Mouse (Mus musculus) lung, postnatal 25 days (tissue): ENCODE data around the gene AC161166.1.
A peak's percentile ranks its signal among the peaks of the same experiment; 100 is the strongest.
"Not testable (repeated sequence)": the region's sequence is repeated elsewhere in the genome, so short reads cannot be mapped to it uniquely, and the experiment has no call there.

Source experiments
- DNase-seq: peaks from one replicate; pipeline ENCODE4 v3.0.0; 2022; ENCODE audit warnings: low spot score

The AC161166.1 gene

GRCm38 (mm10) chr7:24485481-24485880, 26.8 kb downstream of the AC161166.1 start:
- DNase-seq: no peak

- DNase-seq: not testable (repeated sequence)
These were observed 29.0 kb downstream of the AC161166.1 start for GRCm38 (mm10) chr7:24483291-24483690.

GRCm38 (mm10) chr7:24482208-24483020, 29.8 kb downstream of the AC161166.1 start:
- DNase-seq: no peak

GRCm38 (mm10) chr7:24481474-24482207, 30.6 kb downstream of the AC161166.1 start, which contains the start of gene Cadm4:
Gene Cadm4, plus strand, starts transcription at chr7:24482023.
- peak; percentile 69 for DNase-seq

- DNase-seq: no peak
These were observed 31.2 kb downstream of the AC161166.1 start for GRCm38 (mm10) chr7:24480986-24481473.

- DNase-seq: no peak
These were observed 31.9 kb downstream of the AC161166.1 start for GRCm38 (mm10) chr7:24480121-24480941.

GRCm38 (mm10) chr7:24479685-24480084, 32.6 kb downstream of the AC161166.1 start:
- no peak for DNase-seq

GRCm38 (mm10) chr7:24478911-24479310, 33.3 kb downstream of the AC161166.1 start:
- DNase-seq: no peak

- no peak for DNase-seq
These were observed 35.4 kb downstream of the AC161166.1 start for GRCm38 (mm10) chr7:24476856-24477255.

- DNase-seq: no peak
These were observed 35.9 kb downstream of the AC161166.1 start for GRCm38 (mm10) chr7:24476338-24476737.

GRCm38 (mm10) chr7:24474811-24475506, 37.3 kb downstream of the AC161166.1 start:
- DNase-seq: no peak

GRCm38 (mm10) chr7:24473913-24474529, 38.2 kb downstream of the AC161166.1 start:
- DNase-seq: peak; percentile 64

GRCm38 (mm10) chr7:24472937-24473336, 39.3 kb downstream of the AC161166.1 start:
- DNase-seq: peak; percentile 24

- no peak for DNase-seq
These were observed 39.8 kb downstream of the AC161166.1 start for GRCm38 (mm10) chr7:24472442-24472841.

GRCm38 (mm10) chr7:24470356-24470755, 41.9 kb downstream of the AC161166.1 start:
- peak; percentile 39 for DNase-seq

GRCm38 (mm10) chr7:24469126-24469525, 43.1 kb downstream of the AC161166.1 start:
- peak; percentile 18 for DNase-seq

- no peak for DNase-seq
These were observed 44.4 kb downstream of the AC161166.1 start for GRCm38 (mm10) chr7:24467886-24468285.

GRCm38 (mm10) chr7:24466835-24467234, 45.4 kb downstream of the AC161166.1 start:
- no peak for DNase-seq

GRCm38 (mm10) chr7:24462388-24463319, 49.6 kb downstream of the AC161166.1 start, which contains the start of gene Plaur:
Gene Plaur, plus strand, starts transcription at chr7:24462484.
- peak; percentile 74 for DNase-seq
